In the genomic region with DNA sequence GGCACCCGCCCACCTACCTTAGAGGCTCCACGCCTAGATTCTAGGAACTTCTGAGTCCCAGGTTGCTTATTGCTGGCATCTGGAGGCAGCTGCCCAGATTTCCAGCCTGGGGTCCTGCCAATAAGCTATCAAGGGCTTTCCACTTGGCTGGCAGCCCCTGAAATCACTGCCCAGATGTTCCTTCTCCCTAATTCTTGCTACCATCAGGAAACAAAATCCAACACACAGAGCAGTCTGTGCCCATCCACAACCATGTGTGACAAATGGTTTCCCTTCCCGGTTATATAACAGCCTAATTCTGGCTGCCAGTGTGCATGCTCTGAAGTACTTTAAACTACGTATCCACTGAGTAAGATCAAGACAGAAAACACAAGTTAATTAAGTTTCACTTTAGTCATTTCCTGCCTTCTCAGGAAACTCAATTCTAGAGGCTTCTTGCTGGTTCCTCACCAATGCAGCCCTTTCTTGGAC, we compare ENCODE assay signal across 8 mouse cellular contexts. TPM values are rescaled to one million over a fixed set of nuclear protein-coding genes. Genes with fewer than 3 reads are reported as not detected.
A peak's percentile ranks its signal among the peaks of the same experiment; 100 is the strongest.
DNase-seq lines count a peak whose midpoint lies in the region; ATAC-seq lines count a peak whose summit lies in the region.

No protein-coding gene starts in this region.

- DNase-seq in kidney, adult 11 months, result peak; percentile 28
- DNase-seq in kidney, adult 18-20 months, result no peak
- DNase-seq in adrenal gland, postnatal 36 days, result peak; percentile 16 to 47
- DNase-seq in layer of hippocampus, postnatal 36 days, result peak; percentile 59 to 62
- DNase-seq in spleen, postnatal 14 days (ENCODE audit: low spot score in 2 of 2), result no peak
- DNase-seq in cerebellum, adult 9-11 months, result no peak

- ATAC-seq in CD4-positive, CD25-positive, alpha-beta regulatory T cell, adult 4 months, result peak; percentile 93
- ATAC-seq in megakaryocyte, adult 5-6 weeks (ENCODE audit: poor library complexity, severe bottlenecking), result no peak

RNA-seq across cellular contexts. Expression of a gene that starts 34.9 kb away (rescaled TPM):
- 10 to 100 TPM; 10.2 to 13.6 TPM for polyA plus RNA-seq in CD4-positive, CD25-positive, alpha-beta regulatory T cell, adult 4 months (2017; shearing (Covaris generic))
- 10 to 100 TPM; 17.4 to 21.2 TPM for total RNA-seq in adrenal gland, postnatal 36 days (2021)
- total RNA-seq in layer of hippocampus, postnatal 36 days (2021), result 10 to 100 TPM; 57.2 to 64.2 TPM
- 86.5 and 89.6 TPM in 2 replicates for total RNA-seq in megakaryocyte, adult 5-6 weeks (2015)
- total RNA-seq in megakaryocyte, adult 5-6 weeks (2017), result 80.4 and 101 TPM in 2 replicates

Comparison
In these comparisons a context has a peak if more than half of its experiments do, and no peak if none do; other contexts are left out.
1. DNase-seq: peak in kidney, adult 11 months (single experiment), adrenal gland, postnatal 36 days (2 of 2) and layer of hippocampus, postnatal 36 days (2 of 2); none in kidney, adult 18-20 months (single experiment), spleen, postnatal 14 days (0 of 2) and cerebellum, adult 9-11 months (single experiment).